Mouse (Mus musculus) C2C12 (cell line): ENCODE data around the gene Pitpnm3. TPM values are rescaled to one million over a fixed set of nuclear protein-coding genes. Genes with fewer than 3 reads are reported as not detected.

Experiments
- H3K27me3 ChIP-seq: one replicate; pipeline ENCODE4 v1.6.1; 2011; ENCODE audit not compliant: control insufficient read depth, insufficient read depth, insufficient read length
- H3K36me3 ChIP-seq: one replicate; pipeline ENCODE4 v1.6.1; 2011; ENCODE audit not compliant: control insufficient read depth, insufficient read depth
- H3K4me3 ChIP-seq: one replicate; pipeline ENCODE4 v1.5.1; 2011; ENCODE audit warnings: mild to moderate bottlenecking, control low read depth; ENCODE audit not compliant: poor library complexity, insufficient read depth, severe bottlenecking
- H3K79me2 ChIP-seq: one replicate; pipeline ENCODE4 v1.6.1; 2011; ENCODE audit not compliant: control insufficient read depth, insufficient read depth
- H3K79me3 ChIP-seq: one replicate; pipeline ENCODE4 v1.6.1; 2011; ENCODE audit warnings: low read depth, control low read depth
- H3ac ChIP-seq: one replicate; pipeline ENCODE3; 2011; ENCODE audit warnings: low read depth; ENCODE audit not compliant: control insufficient read depth, insufficient read length
- CEBPB ChIP-seq: IDR thresholded peaks from one replicate; pipeline ENCODE4 v1.6.1; 2011; ENCODE audit warnings: low read depth, mild to moderate bottlenecking, control low read depth, moderate library complexity
- CTCF ChIP-seq: IDR thresholded peaks from one replicate; pipeline ENCODE4 v1.5.1; 2011; ENCODE audit not compliant: control insufficient read depth, insufficient read depth, insufficient read length
- FOSL1 ChIP-seq: IDR thresholded peaks from one replicate; pipeline ENCODE4 v1.8.0; 2011; ENCODE audit warnings: mild to moderate bottlenecking, low read length; ENCODE audit not compliant: poor library complexity, insufficient read depth, severe bottlenecking
- MAX ChIP-seq: IDR thresholded peaks from one replicate; pipeline ENCODE4 v1.6.1; 2011; ENCODE audit warnings: mild to moderate bottlenecking, control low read depth
- MYOD1 ChIP-seq: IDR thresholded peaks from one replicate; pipeline ENCODE4 v1.6.1; 2011; ENCODE audit warnings: low read depth; ENCODE audit not compliant: control insufficient read depth, insufficient read length
- MYOG ChIP-seq: IDR thresholded peaks from one replicate; pipeline ENCODE4 v1.6.1; 2011; ENCODE audit not compliant: control insufficient read depth, insufficient read length; ENCODE audit errors: extremely low read depth
- USF1 ChIP-seq: IDR thresholded peaks from one replicate; pipeline ENCODE4 v1.6.1; 2011; ENCODE audit warnings: low read depth, mild to moderate bottlenecking, control low read depth, moderate library complexity
- polyA plus RNA-seq: library from polyadenylated mRNA; unstranded; fragments of >200 nt; fragmentation: generic; extraction: Trizol; gene quantifications from one replicate; pipeline ENCODE4 v1.2.1, GENCODE M21; 2012; ENCODE audit warnings: missing spikeins

The Pitpnm3 gene
- polyA plus RNA-seq, 1 experiment = 0.02 TPM

DNA sequence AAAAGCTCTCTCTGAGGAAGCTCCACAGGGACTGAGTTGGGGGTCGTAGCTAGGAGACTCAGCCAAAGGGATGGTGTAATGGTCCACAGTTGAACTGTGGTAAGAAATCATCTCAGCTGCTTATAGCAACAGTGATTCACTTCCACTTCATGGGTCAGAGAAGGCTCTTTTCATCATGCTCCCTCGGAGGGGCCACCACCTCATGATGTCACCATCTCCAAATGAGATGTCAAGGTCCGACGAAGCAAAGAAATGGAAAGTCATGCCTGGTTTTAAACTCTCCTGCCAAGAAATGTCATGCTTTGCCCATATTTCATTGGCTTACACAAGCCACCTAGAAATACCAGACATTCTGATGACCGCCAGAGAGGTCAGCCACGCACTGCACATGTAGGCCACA lies 15.2 kb downstream of the Pitpnm3 start:
- H3K4me3 ChIP-seq = no peak overlapping the region
- no peak overlapping the region for H3ac ChIP-seq
- no peaks in the 10 kb centered on the region for H3K79me3 ChIP-seq
- H3K27me3 ChIP-seq = peaks cover 35% of the 10 kb centered on the region
- TF ChIP-seq USF1 (no peak), MAX (no peak), MYOD1 (no peak), MYOG (no peak), CEBPB (no peak), FOSL1 (no peak), CTCF (no peak)
- no peaks in the 10 kb centered on the region for H3K79me2 ChIP-seq
- no peaks in the 10 kb centered on the region for H3K36me3 ChIP-seq

DNA sequence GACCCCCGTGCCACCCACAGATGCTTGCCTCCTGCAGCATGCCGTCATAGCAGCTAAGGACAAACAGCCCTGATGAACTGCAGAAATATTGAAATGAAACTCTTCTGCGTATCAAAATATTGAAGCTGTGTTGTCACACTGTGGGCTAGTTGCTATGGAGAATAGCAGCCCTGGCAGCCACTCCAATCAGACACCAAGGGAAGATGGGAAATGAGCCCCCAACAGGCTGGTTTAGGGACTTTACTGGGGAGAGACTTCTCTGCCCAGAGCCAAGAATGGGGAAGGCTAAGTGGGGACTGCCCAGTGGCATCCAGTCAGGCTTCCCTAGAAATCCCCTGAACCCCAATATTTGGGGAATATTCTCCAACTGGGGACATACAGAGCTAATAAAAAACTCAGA lies 16.9 kb downstream of the Pitpnm3 start:
- Histone ChIP-seq H3K4me3 (no peak overlapping the region), H3K27me3 (peaks cover 25% of the 10 kb centered on the region), H3K36me3 (no peaks in the 10 kb centered on the region), H3K79me2 (no peaks in the 10 kb centered on the region), H3ac (no peak overlapping the region), H3K79me3 (no peaks in the 10 kb centered on the region)
- TF ChIP-seq CEBPB (no peak), MAX (no peak), CTCF (no peak), MYOD1 (no peak), USF1 (no peak), MYOG (no peak), FOSL1 (no peak)

DNA sequence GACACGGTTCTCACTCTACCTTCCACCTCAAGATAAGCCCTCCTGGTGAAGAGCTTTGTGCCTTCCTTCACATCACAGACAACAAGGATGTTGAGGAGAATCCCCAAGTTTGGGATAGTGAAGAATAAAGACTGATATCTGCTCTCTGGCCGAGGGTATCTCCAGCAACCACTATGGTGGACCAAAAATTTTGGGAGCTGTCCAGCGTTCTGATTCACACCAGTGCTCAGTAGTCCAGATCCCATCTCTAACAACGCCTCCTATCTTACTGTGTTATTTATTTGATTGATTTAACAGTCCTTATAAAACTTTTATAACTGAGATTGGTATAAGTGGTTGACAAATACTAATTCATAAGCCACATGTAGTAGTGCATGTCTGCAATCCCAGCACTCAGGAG lies 22.3 kb downstream of the Pitpnm3 start:
- Histone ChIP-seq H3ac (no peak overlapping the region), H3K79me2 (no peaks in the 10 kb centered on the region), H3K36me3 (no peaks in the 10 kb centered on the region), H3K79me3 (no peaks in the 10 kb centered on the region), H3K4me3 (no peak overlapping the region), H3K27me3 (peaks cover 7% of the 10 kb centered on the region)
- TF ChIP-seq CEBPB (no peak), MYOD1 (no peak), FOSL1 (no peak), MAX (no peak), MYOG (no peak), USF1 (no peak), CTCF (no peak)

DNA sequence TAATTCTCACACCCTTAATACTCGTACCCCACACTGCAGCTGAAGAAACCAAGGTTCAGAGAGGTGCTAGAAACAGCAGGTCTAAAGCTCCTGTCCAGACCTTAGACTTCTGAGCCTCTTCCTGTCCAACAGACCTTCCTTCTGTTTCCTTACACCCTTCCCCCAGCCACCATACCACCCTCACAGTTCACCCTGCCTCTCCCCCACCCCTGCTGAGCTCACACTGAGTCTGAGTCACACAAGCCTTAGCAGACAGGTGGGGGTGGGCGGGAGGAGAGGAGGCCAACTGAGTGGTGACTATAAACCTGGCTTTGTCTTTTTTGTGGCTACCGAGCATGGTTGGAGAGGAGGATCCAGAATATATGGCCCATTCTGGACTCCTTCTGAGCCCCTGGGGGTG lies 24.9 kb downstream of the Pitpnm3 start:
- no peaks in the 10 kb centered on the region for H3K79me2 ChIP-seq
- TF ChIP-seq MYOG (no peak), MAX (no peak), CTCF (no peak), FOSL1 (no peak), USF1 (no peak), CEBPB (no peak)
- no peak overlapping the region for H3ac ChIP-seq
- no peak overlapping the region for H3K4me3 ChIP-seq
- H3K79me3 ChIP-seq = no peaks in the 10 kb centered on the region
- H3K27me3 ChIP-seq = no peaks in the 10 kb centered on the region
- H3K36me3 ChIP-seq = no peaks in the 10 kb centered on the region

DNA sequence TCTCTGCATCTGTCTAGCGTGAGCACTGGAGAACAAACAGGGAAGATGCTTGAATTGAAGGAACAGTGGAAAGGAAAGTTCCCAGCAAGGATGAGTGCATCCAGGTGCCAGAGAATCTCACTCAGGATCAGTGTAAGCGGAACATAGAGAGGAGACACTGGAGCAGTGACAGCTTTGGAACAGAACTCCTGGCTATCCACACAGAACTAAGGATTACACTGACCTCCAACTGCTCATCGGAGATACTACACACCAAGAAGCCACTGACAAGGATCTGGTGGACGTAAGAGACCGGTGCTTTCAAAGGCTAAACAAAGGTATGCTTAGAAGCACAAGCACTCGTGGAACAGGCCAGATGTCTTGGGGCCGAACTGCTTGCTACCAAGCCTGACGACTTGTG lies 31.4 kb downstream of the Pitpnm3 start:
- Histone ChIP-seq H3K36me3 (no peaks in the 10 kb centered on the region), H3K4me3 (no peak overlapping the region), H3K79me2 (no peaks in the 10 kb centered on the region), H3K27me3 (peaks cover 17% of the 10 kb centered on the region), H3K79me3 (no peaks in the 10 kb centered on the region), H3ac (no peak overlapping the region)
- no peak for TF ChIP-seq MYOD1
- no peak for TF ChIP-seq CTCF
- TF ChIP-seq USF1 = no peak
- no peak for TF ChIP-seq MAX
- TF ChIP-seq CEBPB = no peak
- no peak for TF ChIP-seq MYOG
- TF ChIP-seq FOSL1 = no peak

DNA sequence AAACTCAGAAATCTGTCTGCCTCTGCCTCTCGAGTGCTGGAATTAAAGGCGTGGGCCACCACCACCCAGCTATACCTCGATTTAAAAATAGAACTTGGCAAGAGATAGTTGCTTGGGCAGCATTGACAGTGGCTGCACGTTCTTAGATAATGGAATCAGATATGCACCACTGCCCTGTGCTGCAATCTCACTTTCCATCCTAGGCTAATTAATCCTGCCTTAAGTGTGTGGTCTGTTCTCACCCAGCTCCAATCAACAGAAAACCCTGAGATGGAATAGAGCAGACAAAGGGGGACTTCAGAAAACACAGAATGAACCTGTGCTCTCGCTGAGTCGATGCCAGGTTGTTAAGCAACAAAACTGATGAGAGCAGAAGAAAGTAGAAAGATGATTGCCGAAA lies 32.0 kb downstream of the Pitpnm3 start:
- TF ChIP-seq USF1 (no peak), MYOD1 (no peak), CEBPB (no peak), MYOG (no peak), FOSL1 (no peak), CTCF (no peak), MAX (no peak)
- peaks cover 21% of the 10 kb centered on the region for H3K27me3 ChIP-seq
- H3K4me3 ChIP-seq = no peak overlapping the region
- H3K36me3 ChIP-seq = no peaks in the 10 kb centered on the region
- H3K79me3 ChIP-seq = no peaks in the 10 kb centered on the region
- no peaks in the 10 kb centered on the region for H3K79me2 ChIP-seq
- no peak overlapping the region for H3ac ChIP-seq
